Mouse (Mus musculus): Measurements from ENCODE around the gene Ppfia2.

- TF ChIP-seq CTCF (IDR thresholded peaks at IDR 0.05; ENCODE audit: low read depth, low read length) (no peak), GATA1 (IDR thresholded peaks at IDR 0.05; ENCODE audit: borderline replicate concordance, low read length) (no peak), POLR2AphosphoS5 (IDR thresholded peaks at IDR 0.05; ENCODE audit: insufficient replicate concordance, low read depth, low read length) (no peak), TAL1 (conservative IDR thresholded peaks at IDR 0.05; ENCODE audit: low read depth, low read length) (no peak)
Observed at GRCm38 (mm10) chr10:106623342-106623741, 153.2 kb downstream of the Ppfia2 start.
